Mouse (Mus musculus) midbrain, embryonic 16.5 days (tissue): ENCODE results near the gene Unk. TPM values are rescaled to one million over a fixed set of nuclear protein-coding genes. Genes with fewer than 3 reads are reported as not detected.

Source experiments
- ATAC-seq: fragments of 200-750 bp; cut with Nextera tagmentation; 2 replicates; pipeline ENCODE4 v1.8.0; 2017; ENCODE audit warnings: moderate TSS enrichment
- H3K27ac ChIP-seq: fragments of 300-500 bp; sonication (generic); 2 replicates; pipeline ENCODE4 v1.5.1; 2014; ENCODE audit warnings: mild to moderate bottlenecking, low read length, mixed read lengths
- H3K27me3 ChIP-seq: fragments of 300-500 bp; sonication (generic); 2 replicates; pipeline ENCODE4 v1.6.1; 2014; ENCODE audit warnings: low read depth, low read length, mixed read lengths; ENCODE audit not compliant: control insufficient read depth, insufficient read depth
- H3K36me3 ChIP-seq: fragments of 300-500 bp; sonication (generic); 2 replicates; pipeline ENCODE4 v1.6.1; 2014; ENCODE audit warnings: mild to moderate bottlenecking, low read length, moderate library complexity, mixed read lengths; ENCODE audit not compliant: control insufficient read depth, insufficient read depth
- H3K4me1 ChIP-seq: fragments of 300-500 bp; sonication (generic); 2 replicates; pipeline ENCODE4 v1.6.1; 2014; ENCODE audit warnings: mild to moderate bottlenecking, low read length, mixed read lengths; ENCODE audit not compliant: control insufficient read depth, insufficient read depth
- H3K4me2 ChIP-seq: fragments of 300-500 bp; sonication (generic); 2 replicates; pipeline ENCODE4 v1.6.1; 2014; ENCODE audit warnings: mild to moderate bottlenecking, low read length, mixed read lengths
- H3K4me3 ChIP-seq: fragments of 300-500 bp; sonication (generic); 2 replicates; pipeline ENCODE4 v1.5.1; 2014; ENCODE audit warnings: low read depth, mild to moderate bottlenecking, low read length, moderate library complexity, mixed read lengths
- H3K9ac ChIP-seq: fragments of 300-500 bp; sonication (generic); 2 replicates; pipeline ENCODE4 v1.6.1; 2014; ENCODE audit warnings: low read depth, low read length, mixed read lengths
- H3K9me3 ChIP-seq: fragments of 300-500 bp; sonication (generic); replicated peaks from 2 replicates; pipeline ENCODE4 v1.6.1; 2014; ENCODE audit warnings: mild to moderate bottlenecking, low read length, mixed read lengths; ENCODE audit not compliant: control insufficient read depth, poor library complexity, severe bottlenecking
- WGBS: fragments of 180-500 bp; shearing (Covaris S2); extraction: QIAGEN DNeasy Blood & Tissue Kit; methylation state at CpG from one replicate; pipeline ENCODE4 v1.1.7; 2014; 5-methylcytosine and 5-hydroxymethylcytosine counted together
- polyA plus RNA-seq: library from polyadenylated mRNA; unstranded; fragments of >200 nt; fragmentation: Nextera tagmentation; extraction: Ambion mirVana; gene quantifications from 2 replicates; pipeline ENCODE4 v1.2.1, GENCODE M21; 2015

Unk gene
- polyA plus RNA-seq, 1 experiment from 2014 or later, result 36.6 TPM

DNA sequence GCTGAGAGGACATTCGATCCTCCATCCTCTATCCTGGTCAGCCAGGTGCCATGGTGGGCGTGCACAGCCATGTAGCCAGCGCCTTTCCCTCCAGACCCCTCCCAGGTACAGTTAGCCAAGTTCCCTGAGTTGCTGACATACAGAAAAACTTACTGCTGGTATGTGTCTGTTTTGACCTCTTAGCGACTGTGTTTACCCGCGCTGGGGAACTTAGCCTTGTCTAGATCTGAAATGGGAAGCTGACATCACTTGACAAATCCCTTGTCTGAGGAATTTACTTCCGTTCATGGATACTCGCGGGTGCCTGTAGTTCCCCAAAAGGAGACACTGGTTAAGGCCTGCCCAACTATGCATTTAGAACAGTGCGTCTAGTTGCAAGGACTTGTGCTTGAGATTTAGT lies 80.4 kb downstream of the Unk start:
- H3K4me1 ChIP-seq, result peaks cover 10% of the 10 kb centered on the region; the same call in 1 of the 2 replicates
- ATAC-seq, result no peak
- H3K4me3 ChIP-seq, result peak overlapping the region; percentile 39
- 38% methylated on average over 10 of the region's 10 CpGs for WGBS
- H3K36me3 ChIP-seq, result no peaks in the 10 kb centered on the region
- peak overlapping the region; percentile 52; the same call in 1 of the 2 replicates for H3K9ac ChIP-seq
- no peak overlapping the region for H3K27ac ChIP-seq
- H3K9me3 ChIP-seq, result no peaks in the 10 kb centered on the region
- H3K27me3 ChIP-seq, result peaks cover 52% of the 10 kb centered on the region
- H3K4me2 ChIP-seq, result peak overlapping the region; percentile 61

Other genes starting within 250 kb of the Unk start
- 7.6 and 8.9 TPM in 2 replicates for gene Caskin2, start 216.7 kb upstream of the Unk start, polyA plus RNA-seq
- 23.7 and 24.2 TPM in 2 replicates for gene Tsen54, start 215.6 kb upstream of the Unk start, polyA plus RNA-seq
- 0.82 and 1.0 TPM in 2 replicates for gene Llgl2, start 206.3 kb upstream of the Unk start, polyA plus RNA-seq
- gene Myo15b, start 171.9 kb upstream of the Unk start, polyA plus RNA-seq, result 0.09 TPM in 1 of 2 replicates, not detected in the other
- gene Smim5, start 130.4 kb upstream of the Unk start, polyA plus RNA-seq, result 1.4 and 1.5 TPM in 2 replicates
- 0.44 and 0.87 TPM in 2 replicates for gene Smim6, start 118.3 kb upstream of the Unk start, polyA plus RNA-seq
- 49.0 and 51.5 TPM in 2 replicates for gene Sap30bp, start 97.0 kb upstream of the Unk start, polyA plus RNA-seq
- gene Recql5, start 96.8 kb upstream of the Unk start, polyA plus RNA-seq, result 24.3 and 25.2 TPM in 2 replicates
- gene Itgb4, start 55.6 kb upstream of the Unk start, polyA plus RNA-seq, result 0.57 and 0.64 TPM in 2 replicates
- gene Galk1, start 17.6 kb upstream of the Unk start, polyA plus RNA-seq, result 57.2 and 64.1 TPM in 2 replicates
- 2,051 and 2,173 TPM in 2 replicates for gene H3f3b, start 2.4 kb upstream of the Unk start, polyA plus RNA-seq
- gene Unc13d, start 47.6 kb downstream of the Unk start, polyA plus RNA-seq, result 0.78 and 0.93 TPM in 2 replicates
- 159 and 206 TPM in 2 replicates for gene Wbp2, start 56.7 kb downstream of the Unk start, polyA plus RNA-seq
- gene Trim47, start 96.9 kb downstream of the Unk start, polyA plus RNA-seq, result 9.5 and 12.7 TPM in 2 replicates
- 2.2 and 2.3 TPM in 2 replicates for gene Trim65, start 100.8 kb downstream of the Unk start, polyA plus RNA-seq
- gene Mrpl38, start 108.5 kb downstream of the Unk start, polyA plus RNA-seq, result 80.3 and 84.6 TPM in 2 replicates
- gene Fbf1, start 137.8 kb downstream of the Unk start, polyA plus RNA-seq, result 69.4 and 77.1 TPM in 2 replicates
- 82.0 and 82.5 TPM in 2 replicates for gene Ten1, start 168.5 kb downstream of the Unk start, polyA plus RNA-seq
- 64.0 and 71.5 TPM in 2 replicates for gene Acox1, start 168.7 kb downstream of the Unk start, polyA plus RNA-seq
- gene Evpl, start 207.8 kb downstream of the Unk start, polyA plus RNA-seq, result 0.88 and 1.3 TPM in 2 replicates
- gene Srp68, start 243.9 kb downstream of the Unk start, polyA plus RNA-seq, result 58.2 and 59.2 TPM in 2 replicates